Mouse (Mus musculus) testis, adult 2 months (tissue): ENCODE data around the gene Amer1. TPM values are rescaled to one million over a fixed set of nuclear protein-coding genes. Genes with fewer than 3 reads are reported as not detected.
A peak's percentile ranks its signal among the peaks of the same experiment; 100 is the strongest.

ENCODE experiments used
- H3K27ac ChIP-seq: fragments of 200-500 bp; 2 replicates; pipeline ENCODE4 v1.5.1; 2012; ENCODE audit warnings: low read depth, low read length; ENCODE audit not compliant: control insufficient read depth, insufficient read depth
- H3K27me3 ChIP-seq: fragments of 200-500 bp; 2 replicates; pipeline ENCODE4 v1.6.1; 2012; ENCODE audit warnings: mild to moderate bottlenecking, low read length, moderate library complexity; ENCODE audit not compliant: control insufficient read depth, insufficient read depth
- H3K36me3 ChIP-seq: fragments of 200-500 bp; 2 replicates; pipeline ENCODE4 v1.6.1; 2012; ENCODE audit warnings: mild to moderate bottlenecking, low read length; ENCODE audit not compliant: control insufficient read depth, insufficient read depth
- H3K4me1 ChIP-seq: fragments of 200-500 bp; 2 replicates; pipeline ENCODE4 v1.6.1; 2012; ENCODE audit warnings: low read length; ENCODE audit not compliant: control insufficient read depth, insufficient read depth
- H3K4me3 ChIP-seq: fragments of 200-500 bp; 2 replicates; pipeline ENCODE4 v1.5.1; 2012; ENCODE audit warnings: low read depth, mild to moderate bottlenecking, low read length, moderate library complexity, mixed read lengths; ENCODE audit not compliant: control insufficient read depth
- CTCF ChIP-seq: fragments of 200-500 bp; IDR thresholded peaks from 2 replicates; pipeline ENCODE4 v1.5.1; 2012; ENCODE audit warnings: low read depth, mild to moderate bottlenecking, inconsistent platforms, low read length, moderate library complexity; ENCODE audit not compliant: control insufficient read depth, insufficient read depth, insufficient replicate concordance
- POLR2A ChIP-seq: fragments of 200-500 bp; IDR thresholded peaks from 2 replicates; pipeline ENCODE4 v1.6.1; 2012; ENCODE audit warnings: low read depth, mild to moderate bottlenecking, inconsistent platforms, low read length, moderate library complexity; ENCODE audit not compliant: control insufficient read depth
- polyA plus RNA-seq: library from polyadenylated mRNA; depleted of rRNA; stranded (reverse); fragments of >200 nt; gene quantifications from 2 replicates; pipeline ENCODE4 v1.2.3, GENCODE M21; 2012; rRNA removed

Gene Amer1
- 0.77 and 0.81 TPM in 2 replicates for polyA plus RNA-seq

- TF ChIP-seq CTCF (no peak), POLR2A (peak; percentile 48; the same call in 1 of the 2 replicates)
These were observed at the start of gene Amer1 for GRCm38 (mm10) chrX:95444776-95445111. Amer1 (minus strand) TSS chrX:95444872.

GRCm38 (mm10) chrX:95457166-95457565 is 12.5 kb upstream of the Amer1 start:
- Histone ChIP-seq H3K4me3 (no peak overlapping the region), H3K36me3 (no peaks in the 10 kb centered on the region), H3K27me3 (no peaks in the 10 kb centered on the region), H3K4me1 (no peaks in the 10 kb centered on the region), H3K27ac (no peak overlapping the region)
- no peak for TF ChIP-seq POLR2A
- no peak for TF ChIP-seq CTCF

More at GRCm38 (mm10) chrX:95444776-95445111, at the start of gene Amer1:
- Histone ChIP-seq H3K4me1 (peaks cover 6% of the 10 kb centered on the region), H3K36me3 (no peaks in the 10 kb centered on the region), H3K27me3 (no peaks in the 10 kb centered on the region), H3K27ac (peak within 1 kb of the TSS; percentile 66), H3K4me3 (peak within 1 kb of the TSS; percentile 86)

GRCm38 (mm10) chrX:95445866-95446265 is 1.2 kb upstream of the Amer1 start:
- H3K4me3 ChIP-seq, result no peak overlapping the region
- H3K27ac ChIP-seq, result no peak overlapping the region
- H3K27me3 ChIP-seq, result no peaks in the 10 kb centered on the region
- H3K4me1 ChIP-seq, result peaks cover 6% of the 10 kb centered on the region
- no peak for TF ChIP-seq CTCF
- no peak for TF ChIP-seq POLR2A
- no peaks in the 10 kb centered on the region for H3K36me3 ChIP-seq

GRCm38 (mm10) chrX:95445141-95445540 is 469 bp upstream of the Amer1 start:
- no peaks in the 10 kb centered on the region for H3K27me3 ChIP-seq
- no peaks in the 10 kb centered on the region for H3K36me3 ChIP-seq
- H3K4me3 ChIP-seq, result peak overlapping the region; percentile 86
- no peak overlapping the region for H3K27ac ChIP-seq
- H3K4me1 ChIP-seq, result peaks cover 6% of the 10 kb centered on the region
- TF ChIP-seq POLR2A (no peak), CTCF (no peak)

- H3K27me3 ChIP-seq, result no peaks in the 10 kb centered on the region
- TF ChIP-seq CTCF (no peak), POLR2A (no peak)
- H3K4me3 ChIP-seq, result peak overlapping the region; percentile 86
- H3K27ac ChIP-seq, result peak overlapping the region; percentile 66
- H3K4me1 ChIP-seq, result peaks cover 6% of the 10 kb centered on the region
- no peaks in the 10 kb centered on the region for H3K36me3 ChIP-seq
These were observed 535 bp downstream of the Amer1 start for GRCm38 (mm10) chrX:95443898-95444775.

- no peak for TF ChIP-seq POLR2A
- TF ChIP-seq CTCF, result no peak
- Histone ChIP-seq H3K27me3 (no peaks in the 10 kb centered on the region), H3K4me1 (peaks cover 6% of the 10 kb centered on the region), H3K4me3 (peak overlapping the region; percentile 86), H3K36me3 (no peaks in the 10 kb centered on the region), H3K27ac (peak overlapping the region; percentile 44; the same call in 1 of the 2 replicates)
These were observed 1.3 kb downstream of the Amer1 start for GRCm38 (mm10) chrX:95443390-95443789.

- Histone ChIP-seq H3K4me3 (no peak overlapping the region), H3K27ac (no peak overlapping the region), H3K27me3 (no peaks in the 10 kb centered on the region), H3K4me1 (peaks cover 6% of the 10 kb centered on the region), H3K36me3 (no peaks in the 10 kb centered on the region)
- TF ChIP-seq POLR2A (no peak), CTCF (no peak)
These were observed 2.4 kb downstream of the Amer1 start for GRCm38 (mm10) chrX:95442261-95442660.
